Mouse (Mus musculus) forebrain, embryonic 11.5 days (tissue): ENCODE measurements around the gene Hadhb. TPM values are rescaled to one million over a fixed set of nuclear protein-coding genes. Genes with fewer than 3 reads are reported as not detected.

ENCODE experiments used
- ATAC-seq: fragments of 200-750 bp; cut with Nextera tagmentation; replicated peaks from 2 replicates; pipeline ENCODE4 v1.8.0; 2017; ENCODE audit warnings: moderate TSS enrichment; ENCODE audit not compliant: low FRiP score
- DNase-seq: peaks from one replicate; pipeline ENCODE4 v3.0.0-alpha.2; 2017; ENCODE audit warnings: low spot score
- H3K27ac ChIP-seq: fragments of 300-500 bp; sonication (generic); 2 replicates; pipeline ENCODE4 v1.5.1; 2014; ENCODE audit warnings: low read depth, low read length
- H3K27me3 ChIP-seq: fragments of 300-500 bp; sonication (generic); 2 replicates; pipeline ENCODE4 v1.6.1; 2014; ENCODE audit warnings: mild to moderate bottlenecking, low read length, mixed read lengths; ENCODE audit not compliant: control insufficient read depth, insufficient read depth
- H3K36me3 ChIP-seq: fragments of 300-500 bp; sonication (generic); 2 replicates; pipeline ENCODE4 v1.6.1; 2014; ENCODE audit warnings: mild to moderate bottlenecking, low read length, moderate library complexity, mixed read lengths; ENCODE audit not compliant: control insufficient read depth, insufficient read depth
- H3K4me1 ChIP-seq: fragments of 300-500 bp; sonication (generic); replicated peaks from 2 replicates; pipeline ENCODE4 v1.6.1; 2014; ENCODE audit warnings: low read length, mixed read lengths; ENCODE audit not compliant: control insufficient read depth, insufficient read depth
- H3K4me2 ChIP-seq: fragments of 300-500 bp; sonication (generic); 2 replicates; pipeline ENCODE4 v1.6.1; 2014; ENCODE audit warnings: low read depth, mild to moderate bottlenecking, low read length, moderate library complexity, mixed read lengths; ENCODE audit not compliant: severe bottlenecking
- H3K4me3 ChIP-seq: fragments of 300-500 bp; sonication (generic); 2 replicates; pipeline ENCODE4 v1.5.1; 2014; ENCODE audit warnings: low read depth, low read length
- H3K9ac ChIP-seq: fragments of 300-500 bp; sonication (generic); 2 replicates; pipeline ENCODE4 v1.6.1; 2014; ENCODE audit warnings: low read length
- H3K9me3 ChIP-seq: fragments of 300-500 bp; sonication (generic); 2 replicates; pipeline ENCODE4 v1.6.1; 2016; ENCODE audit warnings: low read length, mixed read lengths; ENCODE audit not compliant: control insufficient read depth
- WGBS: fragments of 180-500 bp; shearing (Covaris S2); extraction: QIAGEN DNeasy Blood & Tissue Kit; methylation state at CpG from one replicate; pipeline ENCODE4 v1.1.7; 2014; 5-methylcytosine and 5-hydroxymethylcytosine counted together
- polyA plus RNA-seq: library from polyadenylated mRNA; unstranded; fragments of >200 nt; fragmentation: Nextera tagmentation; extraction: Ambion mirVana; gene quantifications from 2 replicates; pipeline ENCODE4 v1.2.1, GENCODE M21; 2014

Gene Hadhb
- polyA plus RNA-seq, result 105 and 108 TPM in 2 replicates

DNA sequence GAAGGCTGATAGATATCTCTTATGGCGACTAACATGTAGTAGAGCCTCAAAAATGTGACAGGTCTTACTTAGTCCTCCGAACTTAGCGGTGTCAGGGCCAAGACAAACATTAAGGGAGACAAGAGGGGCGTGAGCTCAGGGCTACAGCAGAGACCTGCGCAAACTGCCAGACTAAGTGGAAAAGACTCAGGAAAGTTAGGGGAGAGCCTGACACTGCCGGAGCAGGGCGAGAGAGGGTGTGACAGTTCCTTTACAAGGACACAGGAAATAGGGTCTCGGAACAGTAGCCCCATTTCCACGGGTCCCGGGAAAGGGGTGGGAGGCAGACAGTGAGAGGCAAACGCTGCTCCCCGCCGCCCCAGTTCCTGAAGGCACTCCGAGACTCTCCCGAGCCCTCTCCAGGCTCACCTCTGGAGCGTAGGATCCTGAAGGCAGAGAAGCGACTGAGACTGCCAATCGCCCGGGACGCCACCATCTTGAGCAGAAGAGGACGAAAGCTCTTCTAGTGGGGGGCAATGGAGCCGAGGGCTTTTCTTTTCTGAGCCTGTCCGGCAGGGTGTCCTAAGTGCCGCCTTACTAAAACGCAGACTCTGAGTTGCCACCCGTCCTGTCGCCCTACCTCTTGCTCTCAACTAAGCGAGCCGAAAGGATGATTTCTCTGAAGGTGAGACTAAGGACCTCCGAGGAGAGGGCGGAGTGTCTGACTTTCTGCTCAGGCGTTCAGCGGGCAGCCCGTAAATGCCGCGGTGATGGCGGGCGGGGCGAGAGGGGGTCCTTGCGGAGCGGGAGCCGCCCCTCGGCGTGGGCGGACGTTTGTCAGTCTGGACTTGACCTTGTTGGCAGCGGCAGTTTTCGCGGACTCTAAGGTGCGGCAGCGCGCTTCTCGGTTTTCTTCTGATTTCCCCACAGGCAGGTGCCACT lies at the start of gene Hadhb, which contains the start of gene Hadha:
Gene Hadhb (plus strand): TSS at position 775 of the 921 bp plus-strand sequence.
Gene Hadha (minus strand): TSS at position 689 of the 921 bp plus-strand sequence.
- peak within 1 kb of the TSS; percentile 68 for H3K27ac ChIP-seq
- ATAC-seq, result peak; percentile 86
- DNase-seq, result peak; percentile 95

DNA sequence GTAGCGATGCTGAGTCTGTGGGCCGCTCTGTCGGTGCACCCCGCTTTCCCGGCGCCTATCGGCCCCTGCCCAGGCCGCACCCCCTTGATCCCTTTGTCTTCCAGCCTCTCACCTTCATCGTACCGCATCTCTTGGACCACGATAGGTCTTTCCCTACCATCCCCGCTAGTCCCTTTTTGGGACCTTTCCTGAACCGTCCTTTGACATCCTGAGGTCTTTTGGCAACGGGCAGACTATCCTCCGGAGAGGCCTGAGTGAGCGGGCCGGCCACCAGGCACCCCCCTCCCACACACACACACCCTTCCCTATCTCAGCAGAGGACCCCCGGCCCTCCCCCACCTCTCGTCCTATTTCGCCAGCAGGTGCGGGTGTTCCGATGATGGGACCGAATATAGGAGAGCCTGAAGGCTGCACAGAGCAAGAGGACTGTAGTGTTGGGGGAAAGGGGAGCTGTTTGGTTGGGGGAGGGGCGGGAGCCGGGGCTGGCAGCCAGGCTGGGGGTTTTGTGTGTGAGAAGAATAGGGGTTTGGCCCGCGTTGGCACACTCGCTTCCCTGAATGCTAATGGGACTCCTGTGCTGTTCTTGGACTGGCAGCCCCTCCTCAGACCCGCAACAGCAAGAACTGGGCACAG lies 49.3 kb upstream of the Hadhb start, which contains the start of gene 3110082J24Rik:
Gene 3110082J24Rik (minus strand): TSS at position 419 of the 633 bp plus-strand sequence.
- WGBS, result under 1% methylated on average over 29 of the region's 29 CpGs
- ATAC-seq (peak; percentile 50), DNase-seq (peak; percentile 86)
- H3K9me3 ChIP-seq, result no peaks in the 10 kb centered on the region
- peak within 1 kb of the TSS; percentile 62 for H3K4me3 ChIP-seq
- H3K4me2 ChIP-seq, result peak within 1 kb of the TSS; percentile 99
- H3K27ac ChIP-seq, result peak within 1 kb of the TSS; percentile 60
- no peaks in the 10 kb centered on the region for H3K36me3 ChIP-seq
- peak within 1 kb of the TSS; percentile 85 for H3K9ac ChIP-seq
- H3K4me1 ChIP-seq, result peaks cover 30% of the 10 kb centered on the region
- no peaks in the 10 kb centered on the region; the same call in 1 of the 2 replicates for H3K27me3 ChIP-seq

More for the DNA sequence above, at the start of gene Hadhb, which contains the start of gene Hadha:
- no peaks in the 10 kb centered on the region for H3K36me3 ChIP-seq
- WGBS, result under 1% methylated on average over 53 of the region's 53 CpGs
- H3K4me3 ChIP-seq, result peak within 1 kb of the TSS; percentile 88
- H3K9me3 ChIP-seq, result no peaks in the 10 kb centered on the region
- no peaks in the 10 kb centered on the region for H3K27me3 ChIP-seq
- peak within 1 kb of the TSS; percentile 82 for H3K9ac ChIP-seq
- peaks cover 5% of the 10 kb centered on the region; the same call in 1 of the 2 replicates for H3K4me1 ChIP-seq
- H3K4me2 ChIP-seq, result peak within 1 kb of the TSS; percentile 59

DNA sequence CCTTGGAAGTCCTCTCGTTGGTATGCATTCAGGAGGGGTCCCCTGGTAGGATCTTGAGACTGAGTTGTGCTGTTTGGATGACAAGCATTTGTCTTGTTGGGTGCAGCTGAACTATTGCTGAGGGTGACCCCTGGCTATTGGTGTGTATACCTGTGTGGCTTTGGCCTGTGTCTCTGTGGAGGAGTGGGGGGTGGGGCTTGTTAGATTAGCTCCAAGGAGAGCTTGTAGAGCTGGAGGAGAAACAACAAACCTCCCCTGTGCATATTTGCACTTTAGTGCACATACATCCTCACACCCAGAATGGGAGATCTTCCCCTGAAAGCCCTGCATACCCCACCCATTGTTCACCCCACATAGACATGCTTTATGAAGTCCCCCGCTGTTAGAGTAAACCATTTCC lies 48.3 kb upstream of the Hadhb start:
- ATAC-seq (no peak), DNase-seq (peak; percentile 45)
- no peaks in the 10 kb centered on the region for H3K36me3 ChIP-seq
- peak overlapping the region; percentile 60 for H3K27ac ChIP-seq
- no peaks in the 10 kb centered on the region; the same call in 1 of the 2 replicates for H3K27me3 ChIP-seq
- 5% methylated on average over 2 of the region's 2 CpGs for WGBS
- H3K4me1 ChIP-seq, result peaks cover 35% of the 10 kb centered on the region
- peak overlapping the region; percentile 85 for H3K9ac ChIP-seq
- peak overlapping the region; percentile 99 for H3K4me2 ChIP-seq
- H3K4me3 ChIP-seq, result peak overlapping the region; percentile 62
- no peaks in the 10 kb centered on the region for H3K9me3 ChIP-seq

DNA sequence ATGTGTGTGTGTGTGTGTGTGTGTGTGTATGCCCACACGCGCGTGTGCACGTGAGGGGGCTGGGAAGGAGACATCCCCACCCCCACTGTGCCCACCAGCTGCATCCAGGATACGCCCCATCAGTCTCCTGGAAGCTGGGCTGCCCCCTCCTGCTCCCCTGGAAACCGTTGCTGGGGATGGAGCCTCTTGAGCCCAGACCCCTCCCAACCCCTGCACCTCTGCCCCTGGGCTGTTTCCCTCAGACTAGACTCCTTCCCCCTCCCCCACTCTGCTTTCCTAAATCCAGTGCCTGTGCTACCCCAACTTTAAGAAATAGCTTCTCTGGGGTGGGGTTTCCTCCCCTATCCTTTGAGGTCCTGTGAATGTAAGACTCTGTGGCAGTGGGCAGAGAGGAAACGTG lies 47.9 kb upstream of the Hadhb start:
- WGBS, result 3% methylated on average over 7 of the region's 7 CpGs
- Histone ChIP-seq H3K4me1 (peaks cover 37% of the 10 kb centered on the region), H3K36me3 (no peaks in the 10 kb centered on the region), H3K4me2 (peak overlapping the region; percentile 99), H3K4me3 (peak overlapping the region; percentile 62), H3K27ac (peak overlapping the region; percentile 60), H3K27me3 (peaks cover 3% of the 10 kb centered on the region; the same call in 1 of the 2 replicates), H3K9ac (peak overlapping the region; percentile 85), H3K9me3 (no peaks in the 10 kb centered on the region)
- DNase-seq (peak; percentile 79), ATAC-seq (peak; percentile 59)

DNA sequence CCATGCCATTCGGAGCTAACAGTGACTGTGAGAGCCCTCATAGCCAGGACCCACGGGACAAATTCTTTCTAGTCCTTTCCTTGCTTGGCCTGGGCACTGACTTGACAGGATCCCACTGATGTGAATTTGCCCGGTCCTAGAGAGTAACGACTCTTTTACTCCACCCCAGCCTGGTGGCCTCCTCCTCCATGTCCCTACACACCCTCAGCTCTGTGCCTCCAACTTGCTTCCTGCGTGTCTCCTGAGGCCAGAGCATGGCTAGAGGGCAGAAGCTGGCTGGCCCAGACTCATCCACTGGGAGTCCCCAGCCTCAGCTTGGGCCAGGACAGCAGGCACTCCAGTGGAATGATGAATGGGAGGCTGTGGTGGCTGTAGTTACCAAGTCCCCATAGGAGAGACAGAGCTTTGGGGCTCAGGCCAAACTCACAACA lies 47.4 kb upstream of the Hadhb start:
- Histone ChIP-seq H3K4me2 (peak overlapping the region; percentile 99; the same call in 1 of the 2 replicates), H3K36me3 (no peaks in the 10 kb centered on the region), H3K9me3 (no peaks in the 10 kb centered on the region), H3K27me3 (peaks cover 5% of the 10 kb centered on the region; the same call in 1 of the 2 replicates), H3K4me3 (peak overlapping the region; percentile 62; the same call in 1 of the 2 replicates), H3K9ac (peak overlapping the region; percentile 40), H3K4me1 (peaks cover 37% of the 10 kb centered on the region), H3K27ac (peak overlapping the region; percentile 8)
- DNase-seq (peak; percentile 57), ATAC-seq (no peak)
- WGBS, result 5% methylated on average over 5 of the region's 5 CpGs

DNA sequence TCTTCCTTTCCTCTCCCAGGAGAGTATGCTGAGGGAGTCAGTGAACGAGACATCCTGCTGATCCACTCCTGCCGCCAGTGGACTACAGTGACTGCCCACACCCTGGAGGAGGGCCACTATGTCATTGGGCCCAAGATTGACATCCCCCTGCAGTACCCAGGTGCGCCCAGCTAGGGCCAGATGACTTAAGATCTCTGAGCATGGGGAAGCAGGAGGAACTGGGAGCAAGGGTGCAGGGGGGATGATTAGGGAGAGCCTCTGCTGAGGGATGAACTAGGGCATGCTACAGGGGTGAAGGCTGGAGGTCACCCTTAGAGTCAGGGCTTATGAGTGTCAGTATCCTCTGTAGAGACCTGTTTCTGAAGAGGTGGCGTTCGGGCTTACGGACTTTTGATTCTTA lies 46.8 kb upstream of the Hadhb start:
- H3K36me3 ChIP-seq, result no peaks in the 10 kb centered on the region
- peak overlapping the region; percentile 8; the same call in 1 of the 2 replicates for H3K27ac ChIP-seq
- no peak overlapping the region; the same call in 1 of the 2 replicates for H3K9ac ChIP-seq
- H3K27me3 ChIP-seq, result peaks cover 11% of the 10 kb centered on the region
- H3K4me1 ChIP-seq, result peaks cover 37% of the 10 kb centered on the region
- 63% methylated on average over 6 of the region's 6 CpGs for WGBS
- no peaks in the 10 kb centered on the region for H3K9me3 ChIP-seq
- no peak for ATAC-seq
- peak overlapping the region; percentile 99; the same call in 1 of the 2 replicates for H3K4me2 ChIP-seq
- peak; percentile 45 for DNase-seq
- no peak overlapping the region for H3K4me3 ChIP-seq

DNA sequence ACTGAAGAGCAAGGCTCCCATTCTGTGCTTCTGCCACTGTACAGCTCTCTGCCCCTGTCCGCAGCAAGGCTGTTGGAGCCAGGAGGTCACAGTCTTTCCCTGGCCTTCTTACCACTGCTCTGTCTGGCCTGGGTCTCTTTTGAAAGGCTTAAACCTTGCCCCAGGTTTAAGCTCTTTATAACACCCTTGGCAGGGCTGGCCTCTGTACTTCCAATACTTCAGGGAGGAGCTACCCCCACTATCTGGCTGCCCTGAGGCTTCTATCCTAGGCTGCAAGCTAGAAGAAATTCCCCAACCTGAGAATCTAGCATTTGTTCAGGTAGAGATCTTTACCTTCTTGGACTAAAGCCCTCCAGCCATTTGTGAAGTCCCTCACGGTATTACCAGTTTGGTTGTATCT lies 45.1 kb upstream of the Hadhb start:
- peak; percentile 45 for DNase-seq
- ATAC-seq, result no peak
- peak overlapping the region; percentile 50; the same call in 1 of the 2 replicates for H3K27ac ChIP-seq
- no peak overlapping the region; the same call in 1 of the 2 replicates for H3K9ac ChIP-seq
- no peak overlapping the region for H3K4me3 ChIP-seq
- no peaks in the 10 kb centered on the region for H3K36me3 ChIP-seq
- H3K9me3 ChIP-seq, result no peaks in the 10 kb centered on the region
- peaks cover 19% of the 10 kb centered on the region for H3K27me3 ChIP-seq
- H3K4me1 ChIP-seq, result peaks cover 47% of the 10 kb centered on the region
- 27% methylated on average over 2 of the region's 2 CpGs for WGBS
- peak overlapping the region; percentile 38; the same call in 1 of the 2 replicates for H3K4me2 ChIP-seq
